Mouse (Mus musculus): ENCODE measurements around the gene Nutm1.
A peak's percentile ranks its signal among the peaks of the same experiment; 100 is the strongest.

Gene Nutm1

GRCm38 (mm10) chr2:112254675-112255515 is 4.2 kb downstream of the Nutm1 start:
- DNase-seq: no peak

GRCm38 (mm10) chr2:112249780-112250453 is 9.2 kb downstream of the Nutm1 start:
- no peak for DNase-seq

- DNase-seq: no peak
Observed at GRCm38 (mm10) chr2:112247323-112247722, 11.8 kb downstream of the Nutm1 start.

GRCm38 (mm10) chr2:112246193-112246592 is 12.9 kb downstream of the Nutm1 start:
- no peak for DNase-seq

- no peak for DNase-seq
Observed at GRCm38 (mm10) chr2:112245307-112245706, 13.8 kb downstream of the Nutm1 start.

- DNase-seq: no peak
Observed at GRCm38 (mm10) chr2:112241787-112242186, 17.3 kb downstream of the Nutm1 start.

- DNase-seq: peak; percentile 31 to 55
Observed at GRCm38 (mm10) chr2:112239935-112240721, 19.0 kb downstream of the Nutm1 start.

GRCm38 (mm10) chr2:112239212-112239934 is 19.7 kb downstream of the Nutm1 start, which contains the start of gene Lpcat4:
Gene Lpcat4, plus strand, starts transcription at chr2:112239468.
- DNase-seq: peak; percentile 88 to 89

GRCm38 (mm10) chr2:112238006-112238405 is 21.1 kb downstream of the Nutm1 start:
- no peak for DNase-seq

- DNase-seq: no peak
Observed at GRCm38 (mm10) chr2:112236620-112237019, 22.5 kb downstream of the Nutm1 start.

GRCm38 (mm10) chr2:112232623-112233022 is 26.5 kb downstream of the Nutm1 start:
- DNase-seq: no peak

- no peak for DNase-seq
Observed at GRCm38 (mm10) chr2:112224356-112224755, 34.7 kb downstream of the Nutm1 start.

- no peak for DNase-seq
Observed at GRCm38 (mm10) chr2:112222607-112223006, 36.5 kb downstream of the Nutm1 start.

GRCm38 (mm10) chr2:112220880-112221279 is 38.2 kb downstream of the Nutm1 start:
- DNase-seq: no peak

GRCm38 (mm10) chr2:112217614-112218013 is 41.5 kb downstream of the Nutm1 start:
- no peak for DNase-seq

GRCm38 (mm10) chr2:112215977-112216376 is 43.1 kb downstream of the Nutm1 start:
- no peak for DNase-seq

GRCm38 (mm10) chr2:112210699-112211098 is 48.4 kb downstream of the Nutm1 start:
- DNase-seq: no peak

GRCm38 (mm10) chr2:112210142-112210541 is 48.9 kb downstream of the Nutm1 start:
- no peak for DNase-seq

- no peak for DNase-seq
Observed at GRCm38 (mm10) chr2:112203056-112203455, 56.0 kb downstream of the Nutm1 start.

Measured in thymus, postnatal 36 days (tissue).